Mouse (Mus musculus): ENCODE measurements around the gene Ccp110. TPM values are rescaled to one million over a fixed set of nuclear protein-coding genes. Genes with fewer than 3 reads are reported as not detected.

Ccp110 gene
- polyA plus RNA-seq, 1 experiment from 2014 or later, result 26.2 TPM

GRCm38 (mm10) chr7:118733225-118733624 is 20.9 kb downstream of the Ccp110 start:
- WGBS, result 92% methylated on average over 13 of the region's 13 CpGs
- H3K4me2 ChIP-seq, result no peak overlapping the region
- H3K36me3 ChIP-seq, result peaks cover 64% of the 10 kb centered on the region
- H3K4me1 ChIP-seq (replicated peaks), result no peaks in the 10 kb centered on the region
- H3K27me3 ChIP-seq, result no peaks in the 10 kb centered on the region
- H3K9me3 ChIP-seq, result no peaks in the 10 kb centered on the region
- no peak overlapping the region for H3K4me3 ChIP-seq
- no peak for ATAC-seq (ENCODE audit: low FRiP score, low read depth)
- H3K9ac ChIP-seq, result no peak overlapping the region
- no peak overlapping the region for H3K27ac ChIP-seq (replicated peaks)

DNA sequence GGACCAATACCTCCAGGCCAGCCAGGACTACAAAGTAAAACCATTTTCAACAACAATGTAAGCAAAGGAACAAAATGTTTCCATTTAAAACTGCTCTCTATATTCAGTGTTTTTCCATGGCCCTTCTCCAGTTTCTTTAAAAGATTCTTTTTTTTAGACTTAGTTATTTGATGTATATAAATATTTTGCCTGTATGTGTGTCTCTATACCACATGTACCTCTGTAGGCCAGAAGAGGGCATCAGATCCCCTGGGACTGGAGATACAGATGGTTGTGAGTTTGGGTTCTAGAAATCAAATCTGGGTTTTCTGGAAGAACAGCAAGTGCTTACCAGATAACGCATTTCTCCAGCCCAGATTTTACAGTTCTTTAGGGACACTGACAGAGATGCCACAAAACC is 26.4 kb downstream of the Ccp110 start:
- Histone ChIP-seq H3K4me3 (no peak overlapping the region), H3K27ac (replicated peaks) (no peak overlapping the region), H3K4me2 (no peak overlapping the region), H3K9ac (no peak overlapping the region), H3K9me3 (no peaks in the 10 kb centered on the region), H3K4me1 (replicated peaks) (peaks cover 14% of the 10 kb centered on the region), H3K27me3 (no peaks in the 10 kb centered on the region), H3K36me3 (peaks cover 23% of the 10 kb centered on the region)
- no peak for ATAC-seq (ENCODE audit: low FRiP score, low read depth)
- WGBS, result 81% methylated on average over 1 of the region's 1 CpGs

GRCm38 (mm10) chr7:118739975-118740531 is 27.7 kb downstream of the Ccp110 start, which contains the start of gene Vps35l:
Gene Vps35l, plus strand, starts transcription at chr7:118740226.
- H3K36me3 ChIP-seq, result peaks cover 20% of the 10 kb centered on the region
- H3K27ac ChIP-seq (replicated peaks), result peak within 1 kb of the TSS; percentile 92
- under 1% methylated on average over 15 of the region's 16 CpGs for WGBS
- H3K4me1 ChIP-seq (replicated peaks), result peaks cover 14% of the 10 kb centered on the region
- H3K27me3 ChIP-seq, result no peaks in the 10 kb centered on the region
- peak within 1 kb of the TSS; percentile 58 for H3K4me2 ChIP-seq
- peak; percentile 80 for ATAC-seq (ENCODE audit: low FRiP score, low read depth)
- peak within 1 kb of the TSS; percentile 74 for H3K9ac ChIP-seq
- H3K4me3 ChIP-seq, result peak within 1 kb of the TSS; percentile 72
- no peaks in the 10 kb centered on the region for H3K9me3 ChIP-seq

GRCm38 (mm10) chr7:118740532-118741338 is 28.4 kb downstream of the Ccp110 start:
- H3K27ac ChIP-seq (replicated peaks), result peak overlapping the region; percentile 92
- peak overlapping the region; percentile 58 for H3K4me2 ChIP-seq
- no peaks in the 10 kb centered on the region for H3K9me3 ChIP-seq
- WGBS, result 3% methylated on average over 41 of the region's 41 CpGs
- peak overlapping the region; percentile 72 for H3K4me3 ChIP-seq
- H3K4me1 ChIP-seq (replicated peaks), result peaks cover 14% of the 10 kb centered on the region
- peaks cover 21% of the 10 kb centered on the region for H3K36me3 ChIP-seq
- peak overlapping the region; percentile 74 for H3K9ac ChIP-seq
- peak; percentile 94 for ATAC-seq (ENCODE audit: low FRiP score, low read depth)
- no peaks in the 10 kb centered on the region for H3K27me3 ChIP-seq

DNA sequence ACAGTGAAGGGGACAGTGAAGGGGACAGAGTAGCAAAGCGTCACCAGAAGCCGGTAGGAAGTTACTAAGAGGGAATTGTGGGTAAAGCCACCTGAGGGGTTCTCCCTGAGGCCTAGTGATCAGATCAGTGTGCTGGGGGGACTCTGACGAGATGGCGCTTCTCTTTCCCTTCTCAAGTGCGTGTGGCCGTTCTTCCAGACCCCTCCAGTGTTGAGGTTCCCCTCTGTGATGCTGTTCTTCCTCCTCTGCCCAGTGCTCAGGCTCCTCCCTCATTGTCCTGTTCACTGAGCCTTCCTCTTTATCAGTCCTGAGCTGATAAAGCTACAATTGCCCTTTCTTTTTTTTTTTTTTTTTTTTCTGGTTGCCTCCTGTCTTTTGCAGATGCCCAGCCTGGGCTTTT is 29.9 kb downstream of the Ccp110 start:
- Histone ChIP-seq H3K4me3 (no peak overlapping the region), H3K4me1 (replicated peaks) (peaks cover 14% of the 10 kb centered on the region), H3K9ac (no peak overlapping the region), H3K27me3 (no peaks in the 10 kb centered on the region), H3K4me2 (no peak overlapping the region), H3K36me3 (peaks cover 25% of the 10 kb centered on the region), H3K9me3 (no peaks in the 10 kb centered on the region), H3K27ac (replicated peaks) (no peak overlapping the region)
- ATAC-seq (ENCODE audit: low FRiP score, low read depth), result no peak
- WGBS, result 85% methylated on average over 6 of the region's 6 CpGs

GRCm38 (mm10) chr7:118744766-118745165 is 32.4 kb downstream of the Ccp110 start:
- WGBS, result 93% methylated on average over 5 of the region's 5 CpGs
- no peak overlapping the region for H3K9ac ChIP-seq
- no peak overlapping the region for H3K4me2 ChIP-seq
- peaks cover 14% of the 10 kb centered on the region for H3K4me1 ChIP-seq (replicated peaks)
- no peak overlapping the region for H3K4me3 ChIP-seq
- H3K36me3 ChIP-seq, result peaks cover 37% of the 10 kb centered on the region
- no peaks in the 10 kb centered on the region for H3K9me3 ChIP-seq
- no peak for ATAC-seq (ENCODE audit: low FRiP score, low read depth)
- no peaks in the 10 kb centered on the region for H3K27me3 ChIP-seq
- no peak overlapping the region for H3K27ac ChIP-seq (replicated peaks)

DNA sequence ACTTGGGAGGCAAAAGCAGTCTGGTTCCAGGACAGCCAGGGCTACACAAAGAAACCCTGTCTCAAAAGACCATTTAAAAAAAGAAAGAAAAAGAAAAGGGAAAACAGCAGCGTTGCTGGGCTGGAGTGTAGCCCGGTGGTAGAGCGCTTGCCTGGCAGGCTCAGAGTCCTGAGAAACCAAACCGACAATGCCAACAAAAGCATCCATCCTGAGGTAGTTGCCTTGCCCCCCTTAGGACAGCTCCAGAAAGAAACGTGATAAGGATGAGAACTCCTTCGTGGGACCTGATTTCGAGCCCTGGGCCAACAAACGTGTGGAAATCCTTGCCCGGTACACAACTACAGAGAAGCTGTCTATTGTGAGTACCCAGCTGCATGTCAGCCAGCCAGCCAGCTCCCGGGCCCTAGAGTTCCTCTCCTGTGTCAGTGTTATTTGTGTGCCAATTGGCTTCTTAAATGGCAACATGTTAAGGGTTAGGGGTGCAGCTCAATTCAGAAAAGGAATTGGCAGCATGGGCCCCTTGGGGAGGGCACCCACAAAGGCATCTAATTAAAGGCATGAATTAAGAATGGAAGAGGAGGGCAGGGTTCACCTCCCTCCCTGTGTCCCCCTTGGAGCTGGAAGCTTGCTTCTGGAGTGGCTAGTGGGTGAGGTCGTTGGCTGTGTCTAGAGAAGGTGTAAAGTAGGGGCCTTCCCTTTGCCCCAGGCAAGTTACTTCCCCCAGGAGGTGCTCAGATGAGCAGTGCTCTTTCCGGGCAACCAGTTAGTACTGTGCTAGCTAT is 35.7 kb downstream of the Ccp110 start:
- no peaks in the 10 kb centered on the region for H3K9me3 ChIP-seq
- H3K9ac ChIP-seq, result no peak overlapping the region
- WGBS, result 78% methylated on average over 12 of the region's 12 CpGs
- no peak overlapping the region for H3K27ac ChIP-seq (replicated peaks)
- ATAC-seq (ENCODE audit: low FRiP score, low read depth), result peak; percentile 84
- H3K36me3 ChIP-seq, result peaks cover 65% of the 10 kb centered on the region
- H3K4me1 ChIP-seq (replicated peaks), result no peaks in the 10 kb centered on the region
- H3K4me2 ChIP-seq, result no peak overlapping the region
- no peak overlapping the region for H3K4me3 ChIP-seq
- no peaks in the 10 kb centered on the region for H3K27me3 ChIP-seq

- 88% methylated on average over 8 of the region's 8 CpGs for WGBS
- H3K36me3 ChIP-seq, result peaks cover 72% of the 10 kb centered on the region
Observed at GRCm38 (mm10) chr7:118749706-118750105, 37.4 kb downstream of the Ccp110 start.

DNA sequence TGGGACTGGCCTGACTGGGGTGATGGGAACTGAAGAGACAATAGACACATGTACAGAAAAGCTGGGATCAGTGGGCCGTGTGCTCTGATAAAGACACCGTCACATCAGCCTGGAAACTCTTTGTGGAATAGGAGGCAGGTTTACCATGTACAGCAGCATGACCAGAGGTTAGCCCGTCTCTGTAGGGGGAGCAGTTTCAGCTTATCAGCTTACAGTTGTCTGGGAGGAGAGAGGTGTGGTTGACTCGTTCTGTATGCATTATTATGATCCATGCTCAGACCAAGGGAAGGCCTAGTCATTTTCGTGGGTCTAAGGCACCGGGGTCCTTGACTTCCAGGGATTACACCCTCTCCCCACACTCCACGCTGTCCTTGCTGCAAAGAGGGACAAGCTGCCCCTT is 39.3 kb downstream of the Ccp110 start:
- Histone ChIP-seq H3K4me3 (no peak overlapping the region), H3K36me3 (peaks cover 68% of the 10 kb centered on the region), H3K4me2 (no peak overlapping the region), H3K4me1 (replicated peaks) (no peaks in the 10 kb centered on the region), H3K27me3 (no peaks in the 10 kb centered on the region), H3K27ac (replicated peaks) (no peak overlapping the region), H3K9me3 (no peaks in the 10 kb centered on the region), H3K9ac (no peak overlapping the region)
- ATAC-seq (ENCODE audit: low FRiP score, low read depth), result no peak
- WGBS, result 92% methylated on average over 7 of the region's 7 CpGs

More at GRCm38 (mm10) chr7:118749706-118750105, 37.4 kb downstream of the Ccp110 start:
- H3K27me3 ChIP-seq, result no peaks in the 10 kb centered on the region
- no peak overlapping the region for H3K27ac ChIP-seq (replicated peaks)
- no peak overlapping the region for H3K4me3 ChIP-seq
- H3K4me1 ChIP-seq (replicated peaks), result no peaks in the 10 kb centered on the region
- H3K9me3 ChIP-seq, result no peaks in the 10 kb centered on the region
- H3K9ac ChIP-seq, result no peak overlapping the region
- H3K4me2 ChIP-seq, result no peak overlapping the region
- no peak for ATAC-seq (ENCODE audit: low FRiP score, low read depth)

DNA sequence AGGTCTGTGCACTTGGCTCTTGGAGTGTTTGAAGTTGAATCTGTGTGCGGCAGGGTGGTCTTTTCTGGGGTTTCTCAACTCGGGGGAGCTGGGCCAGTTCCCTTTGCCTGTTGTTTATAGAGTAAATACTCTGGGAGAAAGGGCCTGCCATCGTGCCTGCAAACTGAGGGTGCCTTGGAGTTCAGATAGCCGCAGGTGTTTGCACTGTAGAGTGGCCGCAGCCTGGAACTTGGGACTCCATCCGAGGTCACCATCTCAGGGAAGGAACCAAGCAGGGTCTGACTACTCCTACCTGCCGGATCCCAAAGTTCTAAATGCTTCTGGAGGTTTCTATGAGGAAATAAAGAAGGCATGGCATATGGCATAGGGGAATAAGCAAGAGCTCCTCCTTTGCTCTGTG is 43.4 kb downstream of the Ccp110 start:
- Histone ChIP-seq H3K4me1 (replicated peaks) (no peaks in the 10 kb centered on the region), H3K9me3 (no peaks in the 10 kb centered on the region), H3K27ac (replicated peaks) (no peak overlapping the region), H3K9ac (no peak overlapping the region), H3K27me3 (no peaks in the 10 kb centered on the region), H3K36me3 (peaks cover 52% of the 10 kb centered on the region), H3K4me2 (no peak overlapping the region), H3K4me3 (no peak overlapping the region)
- ATAC-seq (ENCODE audit: low FRiP score, low read depth), result no peak
- 84% methylated on average over 7 of the region's 7 CpGs for WGBS

DNA sequence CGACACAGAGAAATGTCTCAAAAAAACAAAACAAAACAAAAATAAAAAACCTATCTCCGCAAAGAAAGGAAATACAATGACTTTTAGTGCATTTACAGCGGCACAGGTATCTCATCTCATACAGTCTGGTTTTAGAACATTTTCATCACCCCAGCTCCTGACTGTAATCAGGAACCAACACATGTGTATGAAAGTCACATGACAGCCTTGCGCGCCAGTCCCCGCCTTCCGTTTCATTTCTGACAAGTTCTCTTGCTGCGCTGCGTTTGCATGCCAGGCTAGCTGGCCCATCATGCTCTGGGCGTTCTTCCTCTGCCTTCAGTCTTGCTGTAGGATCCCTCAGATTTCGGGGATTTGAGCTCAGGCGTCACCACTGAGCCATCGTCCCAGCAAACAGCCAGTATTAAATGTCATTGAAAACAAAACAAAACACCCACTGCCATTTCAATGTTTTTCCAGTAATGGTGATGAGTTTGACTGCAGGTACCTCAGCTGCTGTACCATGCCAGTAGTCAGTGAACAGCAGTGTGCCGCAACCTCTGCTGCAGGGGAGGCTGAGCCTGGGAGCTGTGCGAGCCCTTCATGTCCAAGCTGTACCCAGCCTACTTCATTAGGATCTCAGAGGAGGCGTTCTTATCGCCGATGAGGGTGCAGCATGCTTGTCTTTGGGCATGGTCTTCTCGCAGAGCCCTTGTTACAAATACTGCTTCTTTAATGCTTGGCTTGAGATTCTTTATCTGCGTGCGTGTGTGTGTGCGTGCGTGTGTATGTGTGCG is 44.3 kb downstream of the Ccp110 start:
- Histone ChIP-seq H3K36me3 (peaks cover 53% of the 10 kb centered on the region), H3K4me1 (replicated peaks) (no peaks in the 10 kb centered on the region), H3K27me3 (no peaks in the 10 kb centered on the region), H3K4me2 (no peak overlapping the region), H3K9me3 (no peaks in the 10 kb centered on the region), H3K27ac (replicated peaks) (no peak overlapping the region), H3K9ac (no peak overlapping the region), H3K4me3 (no peak overlapping the region)
- WGBS, result 94% methylated on average over 24 of the region's 24 CpGs
- no peak for ATAC-seq (ENCODE audit: low FRiP score, low read depth)

Data from hindbrain, embryonic 15.5 days (tissue).